Mouse (Mus musculus) splenic B cell, adult 2 months (primary cell): ENCODE measurements around the gene Olfr576.

ENCODE experiments used
- DNase-seq: peaks from one replicate; pipeline ENCODE4 v3.0.0-alpha.2; 2011; ENCODE audit warnings: low read depth, low spot score
- H3K27me3 ChIP-seq: 2 replicates; pipeline ENCODE4 v1.6.1; 2012; ENCODE audit warnings: mild to moderate bottlenecking, low read length, moderate library complexity, mixed read lengths; ENCODE audit not compliant: control insufficient read depth, poor library complexity, insufficient read depth, severe bottlenecking
- H3K36me3 ChIP-seq: 2 replicates; pipeline ENCODE4 v1.6.1; 2012; ENCODE audit warnings: mild to moderate bottlenecking, low read length, moderate library complexity, mixed read lengths; ENCODE audit not compliant: control insufficient read depth, poor library complexity, insufficient read depth, severe bottlenecking

Olfr576 gene

GRCm38 (mm10) chr7:102962360-102962759, at the start of gene Olfr576:
Gene Olfr576, plus strand, starts transcription at chr7:102962660.
- DNase-seq, result no peak
- H3K36me3 ChIP-seq, result no peaks in the 10 kb centered on the region
- no peaks in the 10 kb centered on the region for H3K27me3 ChIP-seq

GRCm38 (mm10) chr7:102915261-102915660, 47.2 kb upstream of the Olfr576 start:
- no peak for DNase-seq
- no peaks in the 10 kb centered on the region for H3K27me3 ChIP-seq
- no peaks in the 10 kb centered on the region for H3K36me3 ChIP-seq

- Histone ChIP-seq H3K27me3 (no peaks in the 10 kb centered on the region), H3K36me3 (no peaks in the 10 kb centered on the region)
- DNase-seq, result no peak
Measured at GRCm38 (mm10) chr7:102916405-102916804, 46.1 kb upstream of the Olfr576 start.

GRCm38 (mm10) chr7:102917032-102917875, 45.2 kb upstream of the Olfr576 start, which contains the start of gene Olfr571:
Gene Olfr571, minus strand, starts transcription at chr7:102917536.
- no peaks in the 10 kb centered on the region for H3K36me3 ChIP-seq
- H3K27me3 ChIP-seq, result no peaks in the 10 kb centered on the region
- no peak for DNase-seq

DNA sequence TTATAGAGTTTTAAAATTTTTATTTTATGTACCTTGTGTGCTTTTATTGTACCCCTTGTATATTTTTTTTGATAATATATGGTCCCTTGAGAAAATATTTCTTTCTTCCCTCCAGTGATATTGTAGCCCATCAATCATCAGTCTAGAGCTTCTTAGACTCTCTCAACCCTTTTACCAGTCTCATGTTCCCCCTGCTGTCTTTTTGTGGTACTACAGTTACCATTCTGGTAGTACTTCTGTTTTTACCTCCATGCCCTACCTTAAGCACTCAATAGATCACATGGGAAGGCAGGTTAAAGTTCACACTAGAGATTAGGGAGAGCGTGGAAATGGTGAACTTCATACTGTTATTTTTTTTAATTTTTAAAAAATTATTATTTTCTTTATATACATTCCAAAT, 42.8 kb upstream of the Olfr576 start:
- DNase-seq, result peak; percentile 62
- no peaks in the 10 kb centered on the region for H3K27me3 ChIP-seq
- H3K36me3 ChIP-seq, result no peaks in the 10 kb centered on the region

GRCm38 (mm10) chr7:102924109-102924508, 38.4 kb upstream of the Olfr576 start, which contains the start of gene Olfr572:
Gene Olfr572, plus strand, starts transcription at chr7:102924409.
- no peak for DNase-seq
- Histone ChIP-seq H3K36me3 (no peaks in the 10 kb centered on the region), H3K27me3 (no peaks in the 10 kb centered on the region)

- DNase-seq, result no peak
- H3K36me3 ChIP-seq, result no peaks in the 10 kb centered on the region
- H3K27me3 ChIP-seq, result no peaks in the 10 kb centered on the region
Measured at GRCm38 (mm10) chr7:102927105-102927504, 35.4 kb upstream of the Olfr576 start.

DNA sequence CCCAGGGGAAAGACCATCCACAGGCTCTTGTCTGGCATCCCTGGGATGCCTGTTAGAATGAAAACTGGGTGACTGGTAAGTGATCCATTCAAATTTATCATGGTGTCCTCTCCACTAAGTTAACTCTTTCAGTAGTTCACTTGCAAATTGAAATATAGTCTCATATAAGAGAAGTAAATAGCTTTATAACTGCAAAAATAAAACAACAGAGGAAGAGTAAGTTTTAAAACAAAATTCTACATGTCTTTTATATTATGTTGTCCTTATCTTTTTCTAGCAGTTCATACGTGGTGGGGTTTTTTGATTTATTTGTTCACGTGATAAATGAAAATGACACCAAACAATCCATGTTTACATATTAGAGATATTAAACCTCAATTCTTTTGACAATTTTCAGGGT, 20.0 kb upstream of the Olfr576 start, which contains the start of gene Olfr573-ps1:
Gene Olfr573-ps1, minus strand, starts transcription at position 101 of the 400 bp plus-strand sequence.
- no peak for DNase-seq
- Histone ChIP-seq H3K27me3 (no peaks in the 10 kb centered on the region), H3K36me3 (no peaks in the 10 kb centered on the region)

- Histone ChIP-seq H3K36me3 (no peaks in the 10 kb centered on the region), H3K27me3 (no peaks in the 10 kb centered on the region)
- no peak for DNase-seq
Measured at GRCm38 (mm10) chr7:102943417-102943816, 19.0 kb upstream of the Olfr576 start.

DNA sequence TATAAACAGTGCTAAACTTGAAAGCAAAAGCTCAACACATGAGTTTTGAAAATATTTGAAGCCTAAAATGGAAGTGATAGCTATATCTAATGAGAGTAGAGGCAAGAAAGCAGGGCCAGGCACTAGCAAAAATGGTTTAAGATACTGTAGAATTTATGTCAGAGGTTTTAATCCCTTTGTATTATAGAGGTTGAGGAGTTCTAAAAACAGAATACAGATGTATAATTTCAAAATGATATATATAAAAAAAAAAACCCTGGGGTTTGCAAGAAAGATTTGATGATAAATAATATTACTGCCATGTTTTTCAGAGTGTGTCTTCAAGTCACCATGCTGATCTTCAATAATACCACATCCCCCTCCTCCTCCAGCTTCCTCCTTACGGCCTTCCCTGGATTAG, 14.3 kb upstream of the Olfr576 start, which contains the start of gene Olfr574:
Gene Olfr574, plus strand, starts transcription at position 301 of the 400 bp plus-strand sequence.
- H3K36me3 ChIP-seq, result no peaks in the 10 kb centered on the region
- no peaks in the 10 kb centered on the region for H3K27me3 ChIP-seq
- no peak for DNase-seq

GRCm38 (mm10) chr7:102950732-102951131, 11.7 kb upstream of the Olfr576 start:
- H3K27me3 ChIP-seq, result no peaks in the 10 kb centered on the region
- DNase-seq, result no peak
- H3K36me3 ChIP-seq, result no peaks in the 10 kb centered on the region

DNA sequence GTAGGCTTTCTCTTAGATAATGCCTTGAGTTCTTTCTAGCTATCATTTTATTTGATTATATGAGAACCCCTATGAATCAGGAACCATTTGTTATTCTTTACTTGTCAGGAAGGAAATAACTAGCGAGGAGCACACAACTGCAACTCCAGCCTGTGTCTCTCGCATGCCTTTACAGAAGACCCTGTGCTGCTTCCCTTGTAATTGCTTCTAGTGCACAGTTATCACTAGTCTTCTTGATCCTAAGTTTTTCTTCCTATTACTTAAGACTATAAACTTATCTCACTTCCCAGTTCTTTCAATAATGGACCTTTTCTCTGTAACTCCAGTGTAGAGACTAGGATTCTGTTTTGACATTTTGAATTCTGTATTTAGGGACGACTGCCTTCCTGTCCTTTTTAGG, 4.3 kb upstream of the Olfr576 start:
- no peaks in the 10 kb centered on the region for H3K27me3 ChIP-seq
- no peak for DNase-seq
- H3K36me3 ChIP-seq, result no peaks in the 10 kb centered on the region

GRCm38 (mm10) chr7:102958593-102958992, 3.9 kb upstream of the Olfr576 start, which contains the start of gene Olfr575:
Gene Olfr575, minus strand, starts transcription at chr7:102958775.
- Histone ChIP-seq H3K36me3 (no peaks in the 10 kb centered on the region), H3K27me3 (no peaks in the 10 kb centered on the region)
- DNase-seq, result no peak

- Histone ChIP-seq H3K36me3 (no peaks in the 10 kb centered on the region), H3K27me3 (no peaks in the 10 kb centered on the region)
- no peak for DNase-seq
Measured at GRCm38 (mm10) chr7:102974399-102974798, 11.9 kb downstream of the Olfr576 start.

DNA sequence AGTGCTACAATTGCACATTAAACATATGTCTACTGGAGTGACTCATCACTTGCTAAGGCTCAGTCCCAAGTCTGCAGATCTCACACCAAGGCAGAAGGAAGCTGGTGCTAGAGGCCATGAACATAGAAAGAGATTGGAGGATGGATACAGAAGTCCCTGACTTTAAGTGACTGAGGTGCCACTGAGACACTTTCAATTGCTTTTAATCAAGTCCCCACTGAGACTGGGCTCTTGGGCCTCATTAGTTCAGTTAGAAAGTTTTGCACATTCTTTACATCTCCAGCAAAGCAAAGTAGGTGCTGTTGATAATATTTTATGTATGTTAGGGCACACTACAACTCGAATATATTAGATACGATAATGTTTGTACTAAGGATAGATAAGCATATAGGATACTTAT, 13.4 kb downstream of the Olfr576 start, which contains the start of gene Olfr577:
Gene Olfr577, minus strand, starts transcription at position 101 of the 400 bp plus-strand sequence.
- no peak for DNase-seq
- Histone ChIP-seq H3K27me3 (no peaks in the 10 kb centered on the region), H3K36me3 (no peaks in the 10 kb centered on the region)
